Mouse (Mus musculus): ENCODE measurements around the gene Gm21411. TPM values are rescaled to one million over a fixed set of nuclear protein-coding genes. Genes with fewer than 3 reads are reported as not detected.

Gm21411 gene
- not detected in 2 replicates for polyA plus RNA-seq (2012; rRNA removed; ENCODE audit: low replicate concordance)

DNA sequence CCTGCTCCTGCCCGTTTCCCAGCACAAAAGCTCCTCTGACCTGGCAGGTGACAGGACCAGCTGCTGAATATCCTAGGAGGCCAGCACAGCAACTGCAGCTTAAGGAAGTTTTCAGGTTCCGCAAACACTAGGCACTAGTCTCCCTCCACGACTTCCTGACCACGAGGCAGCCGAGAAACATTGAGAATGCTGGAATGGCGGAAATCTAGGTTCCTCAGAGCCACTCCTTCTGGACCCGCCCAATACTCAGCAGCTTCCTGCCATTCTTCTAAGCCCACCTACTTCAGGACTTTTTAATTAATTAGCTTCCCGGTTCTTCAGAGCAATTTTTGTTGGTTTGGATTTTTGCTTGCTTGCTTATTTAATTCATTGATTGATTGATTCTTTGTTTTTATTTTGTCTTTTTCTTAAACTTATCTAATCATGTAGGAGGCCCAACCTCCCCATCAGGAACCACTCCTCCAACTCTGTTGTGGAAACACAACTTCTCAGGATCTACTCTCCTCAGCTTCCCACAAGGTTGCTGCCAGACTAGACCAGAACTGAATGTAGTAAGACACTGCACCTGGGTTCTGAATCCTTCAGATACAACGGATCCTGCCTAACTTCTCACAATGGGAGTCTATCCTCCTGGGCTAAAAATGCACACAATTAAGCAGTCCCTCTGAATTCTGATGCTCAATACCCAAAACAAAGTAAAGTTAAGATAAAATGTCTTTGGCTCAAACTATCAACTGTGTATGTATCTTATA lies at the start of gene Gm21411:
Gene Gm21411, minus strand, starts transcription at position 205 of the 752 bp plus-strand sequence.

Other genes starting within 250 kb of the Gm21411 start
- not detected in 2 replicates for gene Zfp989, start 62.4 kb upstream of the Gm21411 start, polyA plus RNA-seq (2012; rRNA removed; ENCODE audit: low replicate concordance)
- gene Rex2, start 112.3 kb upstream of the Gm21411 start, polyA plus RNA-seq (2012; rRNA removed; ENCODE audit: low replicate concordance) = not detected in 2 replicates
- not detected in 2 replicates for gene Zfp991, start 222.4 kb upstream of the Gm21411 start, polyA plus RNA-seq (2012; rRNA removed; ENCODE audit: low replicate concordance)